Mouse (Mus musculus) spleen, adult 2 months (tissue): ENCODE measurements around the gene Rsad2. TPM values are rescaled to one million over a fixed set of nuclear protein-coding genes. Genes with fewer than 3 reads are reported as not detected.

ENCODE experiments used
- DNase-seq, 2 experiments: peaks; one replicate each; pipeline versions ENCODE4 v3.0.0 to v3.0.0-alpha.2; 2012 to 2021; ENCODE audit warnings: low spot score in 2 of 2, low read depth in 1 of 2
- H3K27ac ChIP-seq: fragments of 200-500 bp; 2 replicates; pipeline ENCODE4 v1.5.1; 2012; ENCODE audit warnings: low read length, inconsistent platforms; ENCODE audit not compliant: insufficient read depth
- H3K27me3 ChIP-seq: fragments of 200-500 bp; 2 replicates; pipeline ENCODE4 v1.6.1; 2012; ENCODE audit warnings: mild to moderate bottlenecking, moderate library complexity, low read length, inconsistent platforms; ENCODE audit not compliant: control insufficient read depth, insufficient read depth
- H3K36me3 ChIP-seq: fragments of 200-500 bp; 2 replicates; pipeline ENCODE4 v1.6.1; 2012; ENCODE audit warnings: mild to moderate bottlenecking, low read length, inconsistent platforms; ENCODE audit not compliant: control insufficient read depth, insufficient read depth
- H3K4me1 ChIP-seq: fragments of 200-500 bp; 2 replicates; pipeline ENCODE4 v1.6.1; 2011; ENCODE audit warnings: inconsistent platforms; ENCODE audit not compliant: control insufficient read depth, insufficient read depth, insufficient read length
- H3K4me3 ChIP-seq: fragments of 200-500 bp; 2 replicates; pipeline ENCODE4 v1.5.1; 2011; ENCODE audit warnings: mild to moderate bottlenecking, inconsistent platforms; ENCODE audit not compliant: insufficient read depth, insufficient read length; ENCODE audit errors: extremely low read depth
- CTCF ChIP-seq: fragments of 200-500 bp; IDR thresholded peaks from 2 replicates; pipeline ENCODE4 v1.5.1; 2011; ENCODE audit warnings: mild to moderate bottlenecking, inconsistent platforms; ENCODE audit not compliant: insufficient read depth, insufficient read length, insufficient replicate concordance; ENCODE audit errors: extremely low read depth
- POLR2A ChIP-seq: fragments of 200-500 bp; IDR thresholded peaks from 2 replicates; pipeline ENCODE4 v1.6.1; 2011; ENCODE audit warnings: low read depth, low read length, inconsistent platforms
- WGBS: fragments of 180-500 bp; shearing (Covaris S2); methylation state at CpG from one replicate; pipeline ENCODE4 v1.1.7; 2018; 5-methylcytosine and 5-hydroxymethylcytosine counted together
- polyA plus RNA-seq: library from polyadenylated mRNA; depleted of rRNA; stranded (reverse); fragments of >200 nt; gene quantifications from 2 replicates; pipeline ENCODE4 v1.2.3, GENCODE M21; 2012

Gene Rsad2
- polyA plus RNA-seq, 1 experiment: 19.8 TPM

- DNase-seq: peak in 1 of 2 experiments; percentile 78
- Histone ChIP-seq H3K36me3 (no peaks in the 10 kb centered on the region), H3K27me3 (no peaks in the 10 kb centered on the region), H3K27ac (peak overlapping the region; percentile 79), H3K4me3 (no peak overlapping the region), H3K4me1 (peaks cover 29% of the 10 kb centered on the region; the same call in 1 of the 2 replicates)
- WGBS: 22% methylated on average over 10 of the region's 10 CpGs
- TF ChIP-seq POLR2A: no peak
- TF ChIP-seq CTCF: no peak
Measured at GRCm38 (mm10) chr12:26401696-26402470, 54.4 kb downstream of the Rsad2 start.

- Histone ChIP-seq H3K4me3 (no peak overlapping the region), H3K4me1 (peaks cover 29% of the 10 kb centered on the region; the same call in 1 of the 2 replicates), H3K27me3 (no peaks in the 10 kb centered on the region), H3K27ac (peak overlapping the region; percentile 79), H3K36me3 (no peaks in the 10 kb centered on the region)
- no peak for DNase-seq
- 30% methylated on average over 1 of the region's 1 CpGs for WGBS
- TF ChIP-seq CTCF: no peak
Measured at GRCm38 (mm10) chr12:26401254-26401653, 55.0 kb downstream of the Rsad2 start.

- no peaks in the 10 kb centered on the region for H3K36me3 ChIP-seq
- H3K27ac ChIP-seq: peak overlapping the region; percentile 79
- no peaks in the 10 kb centered on the region for H3K27me3 ChIP-seq
- peaks cover 29% of the 10 kb centered on the region; the same call in 1 of the 2 replicates for H3K4me1 ChIP-seq
- H3K4me3 ChIP-seq: no peak overlapping the region
- no peak for DNase-seq
- WGBS: 100% methylated on average over 1 of the region's 1 CpGs
- TF ChIP-seq POLR2A: no peak
Measured at GRCm38 (mm10) chr12:26400762-26401161, 55.5 kb downstream of the Rsad2 start.

GRCm38 (mm10) chr12:26399391-26399790 lies 56.9 kb downstream of the Rsad2 start:
- TF ChIP-seq CTCF (no peak), POLR2A (no peak)
- no peaks in the 10 kb centered on the region for H3K36me3 ChIP-seq
- H3K4me3 ChIP-seq: no peak overlapping the region
- no peak overlapping the region for H3K27ac ChIP-seq
- peaks cover 24% of the 10 kb centered on the region; the same call in 1 of the 2 replicates for H3K4me1 ChIP-seq
- no peaks in the 10 kb centered on the region for H3K27me3 ChIP-seq
- 91% methylated on average over 6 of the region's 6 CpGs for WGBS
- no peak for DNase-seq

GRCm38 (mm10) chr12:26398597-26398996 lies 57.7 kb downstream of the Rsad2 start:
- Histone ChIP-seq H3K27ac (no peak overlapping the region), H3K4me1 (peaks cover 20% of the 10 kb centered on the region; the same call in 1 of the 2 replicates), H3K36me3 (no peaks in the 10 kb centered on the region), H3K27me3 (no peaks in the 10 kb centered on the region), H3K4me3 (no peak overlapping the region)
- TF ChIP-seq POLR2A (no peak), CTCF (no peak)
- no peak for DNase-seq
- WGBS: 17% methylated on average over 2 of the region's 2 CpGs

- Histone ChIP-seq H3K4me3 (no peak overlapping the region), H3K27me3 (no peaks in the 10 kb centered on the region), H3K27ac (no peak overlapping the region), H3K4me1 (no peaks in the 10 kb centered on the region; the same call in 1 of the 2 replicates), H3K36me3 (no peaks in the 10 kb centered on the region)
- no peak for TF ChIP-seq POLR2A
- no peak for TF ChIP-seq CTCF
- WGBS: 87% methylated on average over 13 of the region's 13 CpGs
- DNase-seq: no peak
Measured at GRCm38 (mm10) chr12:26394485-26395470, 61.5 kb downstream of the Rsad2 start.
